Mouse (Mus musculus) embryonic facial prominence, embryonic 10.5 days (tissue): ENCODE data around the gene Rtbdn. TPM values are rescaled to one million over a fixed set of nuclear protein-coding genes. Genes with fewer than 3 reads are reported as not detected.

Experiments
- DNase-seq: peaks from one replicate; pipeline ENCODE4 v3.0.0-alpha.2; 2017; ENCODE audit warnings: low spot score
- H3K27ac ChIP-seq: fragments of 300-500 bp; sonication (generic); replicated peaks from 2 replicates; pipeline ENCODE4 v1.5.1; 2016; ENCODE audit warnings: mild to moderate bottlenecking
- H3K27me3 ChIP-seq: fragments of 300-500 bp; sonication (generic); replicated peaks from 2 replicates; pipeline ENCODE4 v1.6.1; 2016; ENCODE audit warnings: low read depth, mild to moderate bottlenecking; ENCODE audit not compliant: poor library complexity, severe bottlenecking
- H3K36me3 ChIP-seq: fragments of 300-500 bp; sonication (generic); replicated peaks from 2 replicates; pipeline ENCODE4 v1.6.1; 2016; ENCODE audit warnings: mild to moderate bottlenecking, moderate library complexity
- H3K4me1 ChIP-seq: fragments of 300-500 bp; sonication (generic); 2 replicates; pipeline ENCODE4 v1.6.1; 2016
- H3K4me3 ChIP-seq: fragments of 300-500 bp; sonication (generic); 2 replicates; pipeline ENCODE4 v1.5.1; 2016; ENCODE audit warnings: mild to moderate bottlenecking, moderate library complexity
- H3K9me3 ChIP-seq: fragments of 300-500 bp; sonication (generic); 2 replicates; pipeline ENCODE4 v1.6.1; 2016; ENCODE audit warnings: mild to moderate bottlenecking
- WGBS: fragments of 180-500 bp; shearing (Covaris S2); methylation state at CpG from one replicate; pipeline ENCODE4 v1.1.7; 2016; 5-methylcytosine and 5-hydroxymethylcytosine counted together
- polyA plus RNA-seq: library from polyadenylated mRNA; unstranded; fragments of >200 nt; fragmentation: Nextera tagmentation; extraction: Ambion mirVana; gene quantifications from 2 replicates; pipeline ENCODE4 v1.2.1, GENCODE M21; 2016

The Rtbdn gene
- polyA plus RNA-seq, 1 experiment from 2014 or later = 0.91 TPM

DNA sequence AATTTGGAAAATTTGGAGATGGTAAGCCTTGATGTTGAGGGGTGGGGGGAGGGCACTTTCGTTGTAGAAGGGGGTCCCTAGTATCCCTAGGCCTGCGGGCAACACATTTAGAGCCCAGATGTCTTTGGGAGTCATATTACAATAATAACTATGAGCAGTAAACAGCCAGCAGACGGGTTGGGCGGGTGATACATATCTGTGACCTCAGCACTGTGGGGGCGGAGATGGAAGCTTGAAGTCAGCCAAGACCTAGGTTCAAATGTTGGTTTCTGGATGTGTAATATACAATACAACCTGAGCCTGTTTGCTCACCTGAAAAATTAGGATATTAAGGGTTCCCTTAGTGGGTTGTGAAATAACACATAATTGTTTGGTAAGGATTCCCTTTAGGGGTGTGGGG is 36.8 kb upstream of the Rtbdn start:
- no peak overlapping the region for H3K27ac ChIP-seq
- 70% methylated on average over 5 of the region's 5 CpGs for WGBS
- H3K27me3 ChIP-seq = peaks cover 70% of the 10 kb centered on the region

DNA sequence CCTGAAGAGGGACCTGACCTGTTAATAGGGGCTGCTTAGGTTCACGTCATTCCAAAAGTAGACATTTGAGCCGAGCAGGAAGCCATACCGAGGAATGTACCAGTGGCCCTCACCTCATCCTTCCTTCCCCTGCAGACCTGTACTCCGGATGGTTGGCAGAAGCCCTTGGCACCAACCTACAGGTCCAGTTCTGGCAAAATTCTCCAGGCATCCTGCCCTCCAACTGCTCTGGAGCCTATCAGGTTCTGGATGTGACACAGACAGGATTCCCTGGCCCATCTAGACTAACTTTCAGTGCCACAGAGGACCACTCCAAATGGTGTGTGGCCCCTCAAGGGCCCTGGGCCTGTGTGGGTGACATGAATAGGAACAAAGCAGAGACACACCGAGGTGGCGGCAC is 36.2 kb upstream of the Rtbdn start:
- Histone ChIP-seq H3K4me3 (no peak overlapping the region), H3K27ac (no peak overlapping the region), H3K36me3 (peaks cover 12% of the 10 kb centered on the region), H3K4me1 (peaks cover 37% of the 10 kb centered on the region), H3K27me3 (peaks cover 70% of the 10 kb centered on the region), H3K9me3 (peaks cover 6% of the 10 kb centered on the region; the same call in 1 of the 2 replicates)
- 83% methylated on average over 6 of the region's 6 CpGs for whole genome bisulfite sequencing
- no peak for DNase-seq

More for the DNA sequence above, 36.8 kb upstream of the Rtbdn start:
- peaks cover 6% of the 10 kb centered on the region; the same call in 1 of the 2 replicates for H3K9me3 ChIP-seq
- peaks cover 8% of the 10 kb centered on the region; the same call in 1 of the 2 replicates for H3K36me3 ChIP-seq
- peaks cover 37% of the 10 kb centered on the region for H3K4me1 ChIP-seq
- H3K4me3 ChIP-seq = no peak overlapping the region
- no peak for DNase-seq

DNA sequence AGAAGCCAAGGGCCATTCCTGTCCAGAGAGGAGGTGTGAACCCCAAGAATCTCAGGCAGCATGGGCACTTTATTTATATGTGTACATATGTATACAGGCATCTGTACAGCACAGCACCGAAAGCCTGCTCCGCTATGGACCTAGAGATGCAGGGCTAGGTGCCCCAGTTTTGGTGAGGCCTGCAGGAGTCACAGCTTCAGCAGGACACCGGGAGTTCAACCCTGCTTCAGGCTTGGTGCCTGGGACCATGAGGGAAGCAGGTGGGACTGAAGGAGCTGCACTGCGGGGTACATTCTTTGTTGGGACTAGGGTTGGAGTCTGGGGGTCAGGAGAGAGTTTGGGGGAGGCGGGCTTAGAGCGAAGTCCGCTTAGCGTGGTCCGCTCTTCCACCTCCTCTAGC is 34.9 kb upstream of the Rtbdn start:
- no peak overlapping the region for H3K27ac ChIP-seq
- peaks cover 15% of the 10 kb centered on the region for H3K36me3 ChIP-seq
- H3K27me3 ChIP-seq = peaks cover 83% of the 10 kb centered on the region
- peaks cover 6% of the 10 kb centered on the region; the same call in 1 of the 2 replicates for H3K9me3 ChIP-seq
- no peak overlapping the region for H3K4me3 ChIP-seq
- 80% methylated on average over 9 of the region's 9 CpGs for WGBS
- DNase-seq = no peak
- H3K4me1 ChIP-seq = peaks cover 37% of the 10 kb centered on the region

DNA sequence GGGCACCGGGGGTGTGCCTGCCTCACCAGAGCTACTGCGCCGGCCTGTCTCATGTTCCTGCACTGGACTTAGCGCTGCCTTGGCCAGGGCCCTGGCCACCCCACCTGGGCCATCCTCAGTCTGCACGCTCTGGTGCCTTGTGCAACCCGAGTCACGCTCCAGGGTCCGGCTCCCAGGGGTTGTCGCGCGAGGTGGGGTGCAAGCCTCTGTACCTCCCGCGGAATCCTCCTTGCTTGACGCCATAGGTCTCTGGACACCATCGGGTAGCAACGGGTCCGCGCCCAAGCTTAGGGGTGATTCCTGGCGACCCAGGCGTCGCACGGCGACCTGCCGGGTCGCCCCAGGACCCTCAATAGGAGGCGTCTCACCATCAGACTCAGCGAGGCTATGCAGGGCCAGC is 34.4 kb upstream of the Rtbdn start:
- Histone ChIP-seq H3K36me3 (peaks cover 15% of the 10 kb centered on the region), H3K4me1 (peaks cover 37% of the 10 kb centered on the region), H3K27ac (no peak overlapping the region), H3K4me3 (peak overlapping the region; percentile 61), H3K9me3 (peaks cover 6% of the 10 kb centered on the region; the same call in 1 of the 2 replicates), H3K27me3 (peaks cover 88% of the 10 kb centered on the region)
- DNase-seq = no peak
- WGBS = 22% methylated on average over 27 of the region's 27 CpGs

DNA sequence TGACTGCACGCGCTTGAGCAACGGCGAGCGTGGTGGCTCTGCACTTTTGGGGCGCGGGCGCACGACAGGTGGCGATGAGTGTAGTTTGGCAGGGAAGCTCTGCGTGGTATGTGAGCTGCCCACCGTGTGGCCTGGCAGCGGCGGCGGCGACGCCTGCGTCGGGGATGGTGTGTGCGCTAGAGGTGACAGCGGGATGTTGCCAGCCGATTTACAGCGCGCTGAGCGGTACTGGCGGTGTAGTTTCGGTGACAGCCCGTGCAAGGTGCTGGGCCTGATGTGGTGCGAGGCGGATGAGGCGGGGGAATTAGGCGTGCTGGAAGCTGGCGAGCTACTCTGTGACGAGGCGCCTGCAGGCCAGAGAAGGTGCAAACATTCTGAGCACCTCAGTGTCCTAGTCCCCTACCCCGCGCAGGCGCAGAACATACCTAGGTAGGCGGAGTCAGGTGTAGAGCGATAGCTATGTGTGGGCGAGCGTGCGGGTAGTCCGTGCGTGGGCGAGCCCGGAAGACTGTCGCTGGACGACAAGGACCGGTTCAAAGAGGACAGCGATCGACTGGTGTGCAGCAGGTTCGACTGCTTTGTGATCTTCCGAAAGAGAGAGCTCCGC is 33.8 kb upstream of the Rtbdn start:
- WGBS = 1% methylated on average over 55 of the region's 55 CpGs
- Histone ChIP-seq H3K27ac (peak overlapping the region; percentile 30), H3K27me3 (peaks cover 94% of the 10 kb centered on the region), H3K4me1 (peaks cover 43% of the 10 kb centered on the region), H3K9me3 (peaks cover 6% of the 10 kb centered on the region; the same call in 1 of the 2 replicates), H3K4me3 (peak overlapping the region; percentile 61), H3K36me3 (peaks cover 15% of the 10 kb centered on the region)
- peak; percentile 78 for DNase-seq

DNA sequence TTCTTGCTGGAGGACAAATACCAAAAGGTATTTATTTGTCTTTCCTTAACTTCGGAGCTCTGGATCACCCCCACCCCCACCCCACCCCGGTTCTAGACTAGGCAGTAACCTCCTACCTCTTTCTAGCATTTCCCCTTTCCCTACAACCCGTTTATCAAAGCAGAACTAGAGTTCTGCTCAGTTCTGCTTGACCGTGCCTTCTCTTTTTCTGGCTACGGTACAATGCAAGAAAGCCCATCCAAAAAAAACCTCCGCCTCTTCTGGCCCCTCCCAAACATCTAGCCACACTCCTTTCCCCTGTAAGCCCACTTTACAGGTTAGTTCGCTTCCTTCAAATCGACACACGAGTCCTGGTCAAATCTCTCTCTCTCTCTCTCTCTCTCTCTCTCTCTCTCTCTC is 33.3 kb upstream of the Rtbdn start:
- peaks cover 15% of the 10 kb centered on the region for H3K36me3 ChIP-seq
- 18% methylated on average over 9 of the region's 9 CpGs for WGBS
- peaks cover 41% of the 10 kb centered on the region for H3K4me1 ChIP-seq
- peak overlapping the region; percentile 30; the same call in 1 of the 2 replicates for H3K27ac ChIP-seq
- peak overlapping the region; percentile 61 for H3K4me3 ChIP-seq
- no peak for DNase-seq
- H3K27me3 ChIP-seq = peaks cover 99% of the 10 kb centered on the region
- H3K9me3 ChIP-seq = peaks cover 6% of the 10 kb centered on the region; the same call in 1 of the 2 replicates

DNA sequence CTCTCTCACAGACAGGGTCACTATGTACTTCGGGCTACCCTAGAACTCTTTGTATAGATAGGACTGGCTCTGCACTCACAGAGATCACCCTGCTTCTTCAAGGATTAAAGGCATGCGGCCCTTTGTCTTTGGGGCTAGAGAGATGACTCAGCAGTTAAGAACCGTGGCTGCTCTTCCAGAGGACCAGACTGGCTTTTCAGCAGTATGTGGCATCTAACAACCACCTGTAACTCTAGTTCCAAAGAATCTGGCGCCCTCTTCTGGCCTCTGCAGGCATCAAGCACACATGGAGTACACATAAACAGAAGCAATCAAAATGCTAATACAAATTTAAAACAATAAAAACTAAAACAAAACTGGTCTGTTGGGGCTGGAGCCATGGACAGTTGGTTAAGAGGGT is 32.8 kb upstream of the Rtbdn start:
- Histone ChIP-seq H3K27ac (no peak overlapping the region), H3K9me3 (peaks cover 6% of the 10 kb centered on the region; the same call in 1 of the 2 replicates), H3K27me3 (peaks cover 100% of the 10 kb centered on the region), H3K4me1 (peaks cover 37% of the 10 kb centered on the region), H3K36me3 (peaks cover 15% of the 10 kb centered on the region), H3K4me3 (peak overlapping the region; percentile 61; the same call in 1 of the 2 replicates)
- DNase-seq = peak; percentile 48
- WGBS = 34% methylated on average over 4 of the region's 4 CpGs

DNA sequence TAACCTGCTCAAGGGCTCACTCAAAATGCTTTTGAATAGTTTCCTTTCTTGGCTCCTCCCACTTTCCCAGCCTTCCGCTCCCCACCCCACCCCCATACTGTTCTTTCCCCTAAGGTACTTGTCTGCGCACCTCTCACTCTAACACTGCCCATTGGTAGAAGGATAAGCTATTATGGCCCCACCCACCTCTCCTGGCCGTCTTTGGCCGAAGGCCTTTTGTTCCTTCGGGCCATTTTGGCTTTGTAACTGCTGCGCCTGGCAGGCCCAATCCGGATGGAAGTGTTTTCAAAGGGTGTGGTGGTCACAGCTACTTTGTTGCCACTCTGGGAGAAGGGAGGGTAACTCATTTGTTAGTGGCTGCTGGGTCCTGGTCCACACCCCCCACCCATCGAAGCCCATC is 31.5 kb upstream of the Rtbdn start:
- no peak overlapping the region for H3K27ac ChIP-seq
- H3K9me3 ChIP-seq = peaks cover 6% of the 10 kb centered on the region; the same call in 1 of the 2 replicates
- peaks cover 15% of the 10 kb centered on the region for H3K36me3 ChIP-seq
- peaks cover 100% of the 10 kb centered on the region for H3K27me3 ChIP-seq
- DNase-seq = no peak
- peaks cover 24% of the 10 kb centered on the region for H3K4me1 ChIP-seq
- H3K4me3 ChIP-seq = no peak overlapping the region
- 88% methylated on average over 8 of the region's 8 CpGs for WGBS

DNA sequence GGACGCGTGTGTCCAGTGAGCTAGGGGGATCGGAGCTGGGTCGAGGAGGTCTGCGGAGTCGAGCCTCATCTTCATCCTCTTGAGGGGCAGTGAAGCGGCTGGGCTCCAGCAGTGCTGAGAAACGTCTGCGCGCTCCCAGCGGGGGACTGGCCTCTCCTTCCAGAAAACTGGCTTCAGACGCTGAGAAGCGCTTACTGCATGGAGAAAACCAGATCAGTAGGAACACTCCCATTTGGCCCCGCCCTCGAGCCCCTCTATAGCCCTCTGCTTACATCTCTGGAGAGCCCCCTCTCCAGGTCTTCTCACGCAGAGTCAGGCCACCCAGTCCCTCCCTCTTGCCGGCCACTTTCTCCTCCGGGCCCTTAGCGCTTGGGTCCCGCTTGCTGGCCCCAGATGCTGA is 29.0 kb upstream of the Rtbdn start:
- peaks cover 16% of the 10 kb centered on the region for H3K4me1 ChIP-seq

DNA sequence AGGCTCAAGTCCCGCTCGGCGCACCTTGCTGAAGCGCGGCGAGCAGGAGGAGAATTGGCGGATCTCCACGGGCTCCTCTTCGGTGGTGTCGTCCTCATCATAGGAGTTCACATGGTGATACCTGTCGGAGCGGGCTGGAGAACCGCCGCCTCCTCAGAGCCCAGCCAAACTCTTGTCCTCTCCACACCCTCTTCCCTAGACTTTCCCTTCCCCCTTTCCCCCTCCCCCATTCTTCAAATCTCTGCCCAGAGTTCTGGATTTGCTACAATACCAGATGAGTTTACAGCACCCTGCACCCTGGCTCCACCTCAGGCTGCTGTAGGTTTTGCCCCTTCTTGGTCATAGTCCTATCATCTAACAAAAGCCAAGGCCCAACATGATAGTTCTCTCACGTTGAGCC is 28.1 kb upstream of the Rtbdn start:
- DNase-seq = no peak
- Histone ChIP-seq H3K4me1 (peaks cover 7% of the 10 kb centered on the region; the same call in 1 of the 2 replicates), H3K36me3 (peaks cover 7% of the 10 kb centered on the region), H3K9me3 (peaks cover 6% of the 10 kb centered on the region; the same call in 1 of the 2 replicates), H3K27ac (no peak overlapping the region), H3K4me3 (no peak overlapping the region), H3K27me3 (peaks cover 70% of the 10 kb centered on the region)
- WGBS = 94% methylated on average over 15 of the region's 15 CpGs

More for the DNA sequence above, 29.0 kb upstream of the Rtbdn start:
- H3K36me3 ChIP-seq = peaks cover 7% of the 10 kb centered on the region
- H3K9me3 ChIP-seq = peaks cover 6% of the 10 kb centered on the region; the same call in 1 of the 2 replicates
- WGBS = 26% methylated on average over 20 of the region's 20 CpGs
- H3K4me3 ChIP-seq = no peak overlapping the region; the same call in 1 of the 2 replicates
- peaks cover 77% of the 10 kb centered on the region for H3K27me3 ChIP-seq
- H3K27ac ChIP-seq = no peak overlapping the region
- no peak for DNase-seq

DNA sequence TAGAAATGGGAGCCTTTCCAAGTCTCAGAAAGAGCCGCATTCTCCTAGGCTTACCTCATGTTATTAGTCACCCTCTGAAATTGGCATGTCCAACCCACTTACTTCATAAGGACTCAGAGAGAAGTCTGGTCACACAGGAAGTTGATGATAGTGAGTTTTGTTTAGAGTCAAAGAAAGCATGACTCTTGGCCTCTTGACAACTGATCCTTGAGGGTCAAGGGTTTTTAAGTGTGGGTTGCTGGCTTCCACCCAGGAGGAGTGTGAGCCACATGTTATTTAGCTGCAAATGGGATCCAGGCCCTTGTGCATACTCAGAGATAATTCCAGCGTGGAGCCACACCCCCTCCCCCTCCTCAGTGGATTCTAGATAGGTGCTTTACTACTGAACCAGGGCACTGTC is 25.2 kb upstream of the Rtbdn start:
- no peaks in the 10 kb centered on the region for H3K9me3 ChIP-seq
- H3K27me3 ChIP-seq = peaks cover 53% of the 10 kb centered on the region
- 0 out of 2 replicates have a peak, but pooled peaks cover under 1% of the 10 kb centered on the region for H3K36me3 ChIP-seq
- H3K27ac ChIP-seq = no peak overlapping the region
- H3K4me3 ChIP-seq = no peak overlapping the region
- DNase-seq = no peak
- WGBS = 79% methylated on average over 2 of the region's 2 CpGs
- H3K4me1 ChIP-seq = peaks cover 6% of the 10 kb centered on the region; the same call in 1 of the 2 replicates

DNA sequence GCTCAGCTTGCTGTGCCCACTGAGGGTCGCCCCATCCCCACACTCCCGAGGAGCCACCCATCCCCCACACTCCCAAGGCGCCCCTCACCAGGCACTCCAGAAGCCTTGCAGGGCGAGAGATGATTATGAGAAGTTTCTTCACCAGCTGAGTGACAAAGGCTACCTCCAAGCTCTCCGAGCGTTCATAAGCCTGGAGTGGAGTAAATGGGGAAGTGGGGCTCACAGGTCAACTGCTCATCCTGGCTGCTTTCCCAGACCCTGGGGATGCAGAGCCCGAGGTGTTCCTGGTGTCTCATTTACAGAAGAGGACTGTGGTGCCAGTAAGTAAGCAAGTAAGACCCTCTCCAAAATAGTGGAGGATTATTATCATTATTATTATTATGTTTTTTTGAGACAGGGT is 21.2 kb upstream of the Rtbdn start:
- peaks cover 51% of the 10 kb centered on the region for H3K27me3 ChIP-seq
- peaks cover 13% of the 10 kb centered on the region for H3K4me1 ChIP-seq
- no peaks in the 10 kb centered on the region for H3K9me3 ChIP-seq
- H3K4me3 ChIP-seq = no peak overlapping the region
- H3K27ac ChIP-seq = no peak overlapping the region
- 76% methylated on average over 7 of the region's 7 CpGs for WGBS
- no peaks in the 10 kb centered on the region for H3K36me3 ChIP-seq
- no peak for DNase-seq

GRCm38 (mm10) chr8:84927513-84927912 is 19.3 kb upstream of the Rtbdn start:
- 83% methylated on average over 1 of the region's 1 CpGs for WGBS
- DNase-seq = no peak
- no peaks in the 10 kb centered on the region for H3K9me3 ChIP-seq
- H3K27ac ChIP-seq = no peak overlapping the region
- H3K36me3 ChIP-seq = no peaks in the 10 kb centered on the region
- H3K27me3 ChIP-seq = peaks cover 71% of the 10 kb centered on the region
- no peak overlapping the region for H3K4me3 ChIP-seq
- peaks cover 13% of the 10 kb centered on the region for H3K4me1 ChIP-seq
